Mouse (Mus musculus): ENCODE data around the gene Hmx1. TPM values are rescaled to one million over a fixed set of nuclear protein-coding genes. Genes with fewer than 3 reads are reported as not detected.

The Hmx1 gene
- polyA plus RNA-seq, 1 experiment = not detected

DNA sequence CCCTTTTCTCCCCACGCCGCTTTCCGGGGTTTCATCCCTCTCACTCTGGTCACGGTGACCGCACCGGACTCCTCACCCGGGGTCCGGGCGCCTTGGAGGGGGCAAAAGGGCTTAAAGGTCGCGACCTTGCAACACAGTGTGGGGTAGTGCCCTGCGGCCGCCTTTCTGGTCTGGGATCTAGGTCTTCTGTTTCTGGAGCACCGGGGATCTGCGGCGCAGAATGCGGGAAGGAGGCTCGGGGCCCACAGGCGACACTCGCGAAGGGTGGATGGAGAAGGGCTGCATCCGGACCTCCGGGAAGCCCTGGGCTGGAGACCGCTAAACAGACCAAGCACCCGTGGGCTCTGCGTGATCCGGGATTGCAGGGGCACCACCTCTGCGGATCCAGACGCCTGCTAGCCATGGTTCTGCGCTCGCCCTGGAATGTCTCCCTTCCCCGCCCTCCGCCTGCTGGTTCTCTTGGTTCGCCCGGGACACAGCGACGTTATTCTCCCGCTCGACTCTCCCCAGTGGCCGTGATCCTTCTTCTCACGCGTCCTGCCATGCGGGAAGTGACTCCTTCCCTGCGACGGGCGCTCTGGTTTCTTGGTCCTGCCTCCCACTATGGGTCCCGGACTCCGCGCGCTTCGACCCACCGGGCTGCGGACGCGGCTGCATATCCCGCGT lies 8.2 kb downstream of the Hmx1 start:
- WGBS = 2% methylated on average over 57 of the region's 57 CpGs

DNA sequence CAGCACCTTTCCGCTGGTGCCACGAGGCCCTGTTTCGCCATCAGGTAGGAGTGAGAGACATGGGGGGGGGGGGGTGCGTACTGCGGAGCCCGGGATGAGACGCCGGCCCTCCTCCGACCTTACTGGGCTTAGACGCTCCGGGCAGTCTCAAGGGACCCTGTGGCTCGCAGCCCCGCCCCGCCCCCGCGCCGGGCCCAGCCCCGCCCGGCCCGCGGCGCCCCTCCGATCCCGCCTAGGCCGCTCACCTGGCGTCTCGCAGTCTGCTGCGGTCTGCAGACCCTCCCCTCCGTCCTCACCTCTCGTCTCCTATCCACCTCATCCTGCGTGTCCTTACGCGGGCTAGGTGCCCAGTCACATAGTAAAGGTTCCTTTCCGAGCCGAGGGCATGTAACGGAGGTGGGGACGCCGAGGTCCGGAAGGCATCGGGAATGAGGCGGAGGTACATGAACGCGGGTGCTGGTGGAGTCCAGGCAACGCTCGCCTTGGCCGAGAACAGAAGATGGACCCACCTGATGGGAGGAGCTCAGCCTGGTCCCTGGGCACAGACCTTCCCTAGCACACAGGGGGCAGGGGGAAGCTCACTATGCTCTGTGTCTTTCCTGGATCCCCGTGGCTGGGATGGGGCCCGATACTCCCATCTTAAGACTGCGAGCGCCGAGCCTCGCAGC lies 8.9 kb downstream of the Hmx1 start:
- 1% methylated on average over 42 of the region's 52 CpGs for WGBS
- DNase-seq (ENCODE audit: low read depth, low spot score) = no peak

More for the DNA sequence above, 8.2 kb downstream of the Hmx1 start:
- no peak for DNase-seq (ENCODE audit: low read depth, low spot score)

DNA sequence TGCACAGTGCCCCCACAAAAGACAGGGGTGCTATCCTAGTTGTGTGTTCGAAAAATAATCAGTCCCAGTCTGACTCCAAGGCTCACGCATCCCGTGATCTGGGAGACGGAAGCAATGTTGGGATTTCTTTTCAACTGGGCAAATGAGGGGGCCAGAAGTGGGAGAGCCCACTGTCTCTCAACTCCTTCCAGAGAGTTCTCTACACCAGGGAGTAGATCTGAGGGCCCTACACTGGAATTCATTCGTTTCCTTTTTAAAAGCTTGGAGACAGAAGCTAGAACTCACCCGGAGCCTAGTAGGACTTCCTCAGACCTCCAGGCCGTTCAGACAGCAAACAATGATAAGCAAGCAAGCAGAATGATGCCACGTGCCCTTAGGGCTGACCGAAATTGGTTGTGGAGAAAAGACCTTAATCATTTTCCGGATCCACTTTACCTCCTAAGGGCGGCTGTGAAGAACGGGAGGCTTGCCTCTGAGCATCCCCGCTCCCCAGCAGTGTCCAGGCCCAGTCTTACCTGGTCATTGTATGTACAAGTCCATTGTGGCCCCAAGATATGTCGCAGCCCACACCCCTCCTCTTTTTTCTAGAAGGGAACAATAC lies 9.5 kb downstream of the Hmx1 start:
- 4% methylated on average over 14 of the region's 14 CpGs for WGBS
- DNase-seq (ENCODE audit: low read depth, low spot score) = no peak

DNA sequence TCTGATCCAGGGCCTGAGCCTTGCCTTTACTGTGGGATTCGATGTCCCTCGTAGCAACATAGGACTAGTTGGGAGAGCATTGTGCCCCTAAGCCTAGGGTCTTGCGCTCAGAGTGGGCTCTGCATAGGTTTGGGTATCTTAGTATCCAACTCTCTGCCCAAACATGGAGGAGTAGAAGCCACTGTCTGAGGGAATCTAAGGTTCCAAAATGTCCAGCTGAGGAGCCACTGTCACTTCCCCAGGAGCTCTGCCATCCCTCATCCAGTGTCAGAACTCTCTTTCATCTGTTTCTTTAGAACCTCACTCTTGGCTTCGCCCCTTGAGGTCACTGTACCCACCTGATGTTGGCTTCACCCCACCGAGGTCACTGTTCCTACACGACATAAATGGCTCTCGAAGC lies 10.2 kb downstream of the Hmx1 start:
- WGBS = 3% methylated on average over 7 of the region's 7 CpGs
- no peak for DNase-seq (ENCODE audit: low read depth, low spot score)

DNA sequence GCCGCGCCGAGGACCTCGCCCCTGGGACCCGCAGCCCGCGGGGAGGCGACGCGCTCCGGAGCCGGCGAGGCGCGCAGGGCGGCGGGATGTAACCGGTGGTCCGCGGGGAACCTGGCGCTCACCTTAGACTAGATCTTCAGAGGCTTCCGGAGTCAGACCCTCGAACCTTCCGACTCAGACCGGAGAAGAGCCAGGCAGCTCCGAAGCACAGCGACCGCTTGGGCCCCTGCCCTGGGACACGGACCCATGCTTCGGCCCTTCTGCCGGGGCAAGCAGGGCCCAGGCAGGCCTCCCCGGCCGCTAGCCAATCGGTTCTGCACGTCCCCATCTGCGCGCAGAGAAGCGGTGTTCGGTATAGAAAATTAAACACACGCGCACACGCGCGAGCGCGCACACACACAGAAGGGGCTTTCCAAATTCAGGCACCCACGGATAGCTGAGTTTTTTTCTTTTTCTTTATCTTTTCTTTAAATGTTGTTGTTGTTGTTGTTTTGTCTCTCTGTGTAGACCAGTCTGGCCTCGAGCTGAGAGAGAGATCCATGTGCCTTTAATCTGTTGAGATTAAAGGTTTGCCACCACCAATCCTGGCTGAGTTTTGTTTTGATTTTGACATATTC lies 10.9 kb downstream of the Hmx1 start:
- DNase-seq (ENCODE audit: low read depth, low spot score) = no peak
- 2% methylated on average over 48 of the region's 48 CpGs for WGBS

DNA sequence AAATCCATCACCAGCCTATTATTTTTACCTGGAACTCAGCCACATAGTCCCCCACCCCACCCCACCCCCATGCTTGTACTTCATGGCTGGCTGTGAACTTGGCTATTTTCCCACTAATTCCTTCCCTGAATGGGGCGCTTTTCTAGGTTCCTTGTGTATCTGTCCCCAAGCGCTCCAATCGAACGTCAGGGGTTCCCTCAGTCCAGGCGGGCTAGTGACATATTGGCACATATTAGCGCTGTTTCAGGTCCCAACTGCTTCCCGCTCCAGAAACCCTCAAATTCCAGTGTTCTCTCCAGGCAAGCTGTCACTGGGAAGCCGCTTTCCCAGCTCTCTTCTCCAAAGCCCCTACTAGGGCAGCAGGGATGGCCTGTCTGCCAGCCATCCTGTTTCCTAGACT lies 12.3 kb downstream of the Hmx1 start:
- WGBS = 4% methylated on average over 8 of the region's 8 CpGs

DNA sequence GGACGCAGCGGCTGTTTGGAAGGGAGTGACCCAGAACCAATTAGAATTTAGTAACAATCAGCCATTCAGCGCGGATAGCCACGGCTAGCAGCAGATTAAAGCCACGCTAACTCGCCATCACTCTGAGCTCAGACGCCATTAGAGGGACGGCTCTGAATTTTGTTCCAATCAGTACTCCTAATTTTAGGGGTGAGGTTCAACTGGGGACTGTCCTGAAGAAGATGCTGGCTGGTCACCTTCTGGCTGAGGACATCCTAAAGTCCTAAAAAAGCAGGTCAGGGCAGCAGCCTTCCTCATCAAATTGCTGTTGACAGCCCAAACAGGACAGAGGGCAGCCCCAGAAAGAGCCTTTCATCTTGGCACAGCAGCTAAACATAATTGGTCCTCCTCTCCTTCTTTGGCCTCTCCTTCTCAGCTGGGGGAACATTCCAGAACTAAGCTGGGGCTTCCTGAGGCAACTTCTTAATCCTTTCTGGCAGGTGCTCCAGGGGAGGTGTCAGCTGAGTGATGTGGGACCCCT lies 18.6 kb downstream of the Hmx1 start:
- DNase-seq (ENCODE audit: low read depth, low spot score) = no peak
- 63% methylated on average over 9 of the region's 9 CpGs for WGBS

More for the DNA sequence above, 12.3 kb downstream of the Hmx1 start:
- no peak for DNase-seq (ENCODE audit: low read depth, low spot score)

DNA sequence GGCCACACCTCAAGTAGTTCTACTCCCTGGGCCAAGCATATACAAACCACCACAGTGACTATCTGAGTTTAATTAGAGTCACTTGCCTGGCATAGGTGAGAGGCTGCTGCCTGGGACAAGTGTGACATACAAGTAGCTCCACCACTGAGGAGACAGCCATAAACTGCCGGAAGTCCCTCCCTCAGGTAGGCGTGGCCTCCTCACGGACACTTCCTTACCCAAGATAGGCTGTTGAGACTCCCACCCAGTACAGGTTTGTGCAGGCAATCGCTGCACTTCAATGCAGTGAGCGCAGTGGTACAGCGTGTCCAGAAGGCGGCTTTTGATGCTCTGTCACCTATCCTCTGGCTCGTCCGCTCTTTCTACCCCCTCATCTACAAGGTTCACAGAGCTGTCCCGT lies 22.1 kb downstream of the Hmx1 start:
- WGBS = 63% methylated on average over 10 of the region's 10 CpGs
- no peak for DNase-seq (ENCODE audit: low read depth, low spot score)

DNA sequence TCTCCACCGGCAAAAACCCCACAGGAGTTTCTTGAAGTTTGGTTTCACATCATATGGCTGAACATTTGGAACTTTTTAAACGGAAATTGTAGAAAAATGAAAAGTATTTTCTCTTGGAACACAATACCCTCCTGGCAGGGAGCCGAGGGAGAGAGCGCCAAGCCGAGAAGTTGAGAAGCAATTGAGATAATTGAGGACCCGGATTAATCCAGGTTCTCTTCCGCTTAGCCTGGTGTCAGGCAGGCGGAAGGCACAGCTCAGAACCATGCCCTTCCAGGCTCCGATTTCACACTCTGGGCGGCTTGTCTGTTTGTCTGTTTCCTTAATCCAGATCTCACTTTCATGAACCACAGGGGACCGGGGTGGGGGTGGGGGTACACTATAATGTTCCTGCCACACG lies 23.9 kb downstream of the Hmx1 start:
- no peak for DNase-seq (ENCODE audit: low read depth, low spot score)
- WGBS = 20% methylated on average over 12 of the region's 12 CpGs

DNA sequence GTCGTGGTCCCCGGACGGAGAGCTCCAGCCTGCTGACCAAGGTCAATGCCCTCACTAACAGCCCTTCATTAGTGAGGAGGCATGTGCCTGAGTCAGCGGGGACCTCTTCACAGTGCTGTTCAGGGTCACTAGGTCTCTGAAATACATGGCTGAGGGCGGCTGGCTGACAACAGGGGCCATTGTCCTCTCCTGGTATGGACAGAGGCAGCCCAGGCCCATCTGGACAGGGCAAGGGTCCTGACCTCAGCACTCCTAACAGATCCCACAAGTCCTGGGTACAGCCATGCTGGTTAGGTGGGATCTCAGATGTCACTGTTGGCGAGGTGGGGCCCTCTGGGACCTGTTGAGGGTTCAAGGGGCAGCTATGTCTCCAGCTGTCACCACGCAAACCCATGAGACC lies 28.8 kb downstream of the Hmx1 start:
- DNase-seq (ENCODE audit: low read depth, low spot score) = no peak
- 47% methylated on average over 7 of the region's 7 CpGs for WGBS

DNA sequence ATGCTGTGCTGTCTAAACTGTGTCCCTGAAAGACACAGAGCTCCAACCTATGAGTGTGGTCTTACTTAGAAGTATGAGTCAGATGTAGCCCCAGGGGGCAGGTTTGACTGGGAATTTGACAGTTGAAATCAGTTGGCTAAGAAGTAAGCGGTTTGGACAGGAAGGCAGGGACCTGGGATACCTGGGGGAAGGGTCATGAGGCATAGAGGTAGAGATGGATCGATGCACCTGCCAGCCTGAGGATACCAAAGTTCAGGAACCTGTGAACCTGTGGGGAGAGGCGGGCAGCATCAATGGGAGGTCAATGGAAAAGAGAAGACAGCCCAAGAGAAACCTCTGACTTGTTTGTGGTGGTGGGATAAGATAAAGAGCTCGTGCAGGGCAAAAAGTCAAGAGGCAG lies 32.7 kb downstream of the Hmx1 start:
- 62% methylated on average over 4 of the region's 4 CpGs for WGBS
- DNase-seq (ENCODE audit: low read depth, low spot score) = no peak

DNA sequence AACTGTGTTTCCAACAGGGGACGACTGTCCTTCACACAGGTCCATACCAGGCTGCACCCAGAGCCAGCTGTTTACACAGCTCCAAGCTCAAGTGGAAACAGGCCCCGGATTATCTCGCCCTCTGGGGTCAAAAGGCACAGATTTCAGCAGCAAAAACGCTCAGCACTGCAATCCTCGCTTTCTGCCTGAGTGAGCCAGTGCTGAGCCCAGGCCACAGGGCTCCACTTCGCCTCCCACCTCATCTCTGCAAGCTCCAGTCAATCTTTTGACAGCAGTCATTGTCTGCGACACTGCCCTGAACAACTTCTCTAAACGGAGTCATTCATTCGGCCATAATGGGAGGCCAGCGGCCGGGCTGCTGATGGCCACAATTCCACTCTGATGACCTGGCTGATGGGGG lies 36.3 kb downstream of the Hmx1 start:
- no peak for DNase-seq (ENCODE audit: low read depth, low spot score)
- whole genome bisulfite sequencing = 16% methylated on average over 11 of the region's 11 CpGs

DNA sequence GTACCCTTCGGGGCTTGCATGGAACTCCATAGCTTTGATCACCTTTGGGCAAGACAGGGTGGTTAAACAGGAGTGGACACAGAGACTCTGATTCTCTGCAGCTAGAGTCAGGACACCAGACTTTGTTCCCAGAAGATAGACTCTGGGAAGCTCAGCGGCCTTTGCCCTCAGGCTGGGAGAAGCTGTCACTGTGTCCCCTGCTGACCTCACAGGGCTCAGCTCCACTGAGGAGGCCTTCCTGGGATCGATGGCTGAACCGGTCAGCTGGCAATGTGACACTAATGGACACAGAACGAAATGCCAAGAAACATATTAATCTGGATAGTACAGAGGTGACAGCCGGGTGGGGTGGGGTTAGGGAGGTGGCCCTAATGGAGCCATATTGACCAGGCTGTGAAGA lies 39.0 kb downstream of the Hmx1 start:
- WGBS = 65% methylated on average over 6 of the region's 6 CpGs
- no peak for DNase-seq (ENCODE audit: low read depth, low spot score)

DNA sequence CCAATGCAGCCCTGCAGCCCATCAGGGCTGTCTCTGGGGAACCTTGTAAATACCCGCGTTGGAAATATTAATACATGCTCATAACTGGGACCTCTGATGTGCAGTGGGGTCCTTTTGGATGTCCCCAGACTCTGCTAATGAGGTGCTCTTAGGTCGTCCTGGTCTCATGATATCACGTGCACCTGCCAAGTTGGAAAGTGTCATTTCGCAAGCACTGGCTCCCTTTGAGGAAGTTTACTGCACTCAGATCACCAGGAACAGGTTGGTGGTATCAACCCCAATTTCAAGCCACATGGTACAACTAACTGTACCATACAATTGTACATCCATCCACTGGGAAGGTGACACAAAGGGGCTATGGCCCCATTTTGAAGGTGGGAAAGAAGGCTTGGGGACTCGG lies 39.5 kb downstream of the Hmx1 start:
- 82% methylated on average over 6 of the region's 6 CpGs for WGBS
- no peak for DNase-seq (ENCODE audit: low read depth, low spot score)

DNA sequence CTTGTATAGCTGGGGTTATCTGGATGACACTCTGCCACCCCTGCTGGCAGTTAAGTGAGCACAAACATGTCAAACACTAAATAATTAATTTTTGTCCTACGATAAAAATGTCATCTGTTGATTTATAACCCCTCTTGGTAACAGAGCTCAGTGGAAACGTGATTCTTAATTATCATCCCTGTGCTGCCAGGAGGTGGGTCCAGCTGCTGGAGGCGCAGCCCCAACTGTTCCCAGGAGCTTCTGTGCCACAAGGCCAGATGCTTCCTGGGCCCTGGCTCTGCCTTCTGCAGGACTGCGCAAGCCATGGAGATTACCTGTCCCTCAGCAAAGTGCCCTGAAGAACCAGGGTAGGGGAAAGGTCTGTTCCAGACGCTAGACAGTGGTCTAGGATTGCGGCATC lies 43.2 kb downstream of the Hmx1 start:
- 47% methylated on average over 6 of the region's 6 CpGs for WGBS
- DNase-seq (ENCODE audit: low read depth, low spot score) = no peak

DNA sequence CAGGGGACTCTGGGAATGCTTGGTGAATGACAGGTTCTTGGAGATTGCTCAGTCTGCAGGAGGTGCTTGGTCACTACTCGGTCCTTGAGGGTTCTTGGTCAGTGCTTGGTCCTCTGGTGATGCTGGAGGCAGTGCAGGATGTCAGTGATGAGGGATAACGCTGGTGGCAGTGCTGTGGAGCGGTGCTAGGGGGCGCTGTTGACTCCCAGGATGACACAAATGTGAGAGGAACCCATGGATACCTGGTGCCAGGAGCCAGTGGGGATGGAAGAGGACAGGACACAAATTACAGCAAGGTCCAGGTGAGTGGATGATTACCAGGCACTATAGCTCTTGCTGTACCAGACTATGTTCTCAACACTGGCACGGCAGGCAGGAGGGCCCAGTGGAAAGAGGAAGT lies 45.1 kb downstream of the Hmx1 start:
- no peak for DNase-seq (ENCODE audit: low read depth, low spot score)
- 41% methylated on average over 5 of the region's 5 CpGs for WGBS

DNA sequence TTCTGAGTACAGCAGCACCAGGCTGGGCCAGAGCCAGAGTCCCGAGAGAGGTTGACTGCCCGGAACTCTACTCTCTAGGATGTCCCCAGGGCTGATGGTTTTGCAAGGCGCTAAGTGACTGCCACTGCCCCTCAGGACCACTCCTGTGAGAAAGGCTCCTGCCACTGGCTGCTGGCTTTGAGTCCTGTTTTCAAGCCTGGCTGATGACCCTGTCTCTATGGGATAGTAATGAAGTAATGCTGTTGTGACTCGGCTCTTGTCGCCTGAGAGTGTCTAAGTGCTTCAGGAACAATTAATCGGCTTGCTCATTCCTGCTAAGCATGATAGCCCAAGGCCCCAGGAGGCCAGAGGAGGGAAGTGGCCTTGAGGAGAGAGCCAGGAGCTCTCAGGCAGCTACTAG lies 45.8 kb downstream of the Hmx1 start:
- DNase-seq (ENCODE audit: low read depth, low spot score) = no peak
- WGBS = 55% methylated on average over 6 of the region's 6 CpGs

DNA sequence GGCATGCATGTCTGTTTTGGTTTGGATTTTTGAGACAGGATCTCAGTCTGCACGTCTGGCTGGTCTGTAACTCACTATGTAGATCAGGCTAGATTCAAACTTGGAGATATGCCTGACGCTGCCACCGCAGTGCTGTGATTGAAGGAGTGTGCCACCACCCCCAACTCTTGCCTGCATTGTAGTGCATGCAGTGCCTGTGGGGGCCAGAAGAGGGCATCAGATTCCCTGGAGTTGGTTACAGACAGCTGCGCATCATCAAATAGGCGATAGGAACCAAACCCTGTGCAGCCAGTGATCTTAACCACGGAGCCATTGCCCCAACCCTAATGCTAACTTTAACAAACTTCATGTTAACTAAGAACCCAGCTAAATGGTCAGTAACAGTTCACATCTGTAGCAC lies 49.9 kb downstream of the Hmx1 start:
- 83% methylated on average over 6 of the region's 6 CpGs for WGBS
- no peak for DNase-seq (ENCODE audit: low read depth, low spot score)

DNA sequence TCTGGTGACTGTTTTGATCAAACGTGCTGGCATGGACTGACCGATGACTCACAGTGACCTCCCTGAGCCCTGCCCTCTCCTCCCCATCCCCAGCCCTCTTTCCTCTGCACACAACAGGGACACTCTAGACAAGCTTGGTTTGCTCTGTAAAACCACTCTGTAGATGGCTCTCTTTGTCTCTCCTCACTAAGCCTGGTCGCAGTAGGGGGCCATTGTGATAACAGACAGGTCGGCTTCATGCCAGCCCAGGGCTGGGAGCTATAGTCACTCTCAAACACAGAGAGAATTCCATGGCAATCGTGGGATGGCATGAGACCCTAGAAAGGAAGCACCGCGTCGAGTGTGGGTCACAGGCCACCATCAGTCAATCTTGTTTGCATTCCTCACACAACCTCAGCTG lies 51.6 kb downstream of the Hmx1 start:
- 63% methylated on average over 8 of the region's 8 CpGs for WGBS
- DNase-seq (ENCODE audit: low read depth, low spot score) = no peak

DNA sequence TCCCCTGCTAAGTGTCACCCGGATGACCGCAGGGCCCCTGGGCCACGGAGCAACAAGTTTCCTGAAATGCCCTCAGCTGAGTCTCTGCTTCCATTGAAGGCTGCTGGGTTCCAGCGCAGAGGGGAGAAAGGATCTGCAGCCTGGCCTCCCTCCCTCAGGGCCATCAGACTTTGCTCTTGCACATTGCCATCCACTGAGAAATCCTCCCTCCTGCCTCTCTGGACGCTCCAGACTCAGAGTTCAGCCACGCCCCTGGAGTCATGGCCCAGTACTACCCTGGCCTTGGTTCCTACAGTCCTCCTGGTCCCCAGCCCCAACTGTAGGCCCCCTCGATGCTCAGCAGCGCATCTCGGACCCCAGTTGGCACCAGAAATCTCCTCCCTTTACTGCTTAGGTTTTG lies 52.5 kb downstream of the Hmx1 start:
- WGBS = 55% methylated on average over 9 of the region's 9 CpGs
- no peak for DNase-seq (ENCODE audit: low read depth, low spot score)

DNA sequence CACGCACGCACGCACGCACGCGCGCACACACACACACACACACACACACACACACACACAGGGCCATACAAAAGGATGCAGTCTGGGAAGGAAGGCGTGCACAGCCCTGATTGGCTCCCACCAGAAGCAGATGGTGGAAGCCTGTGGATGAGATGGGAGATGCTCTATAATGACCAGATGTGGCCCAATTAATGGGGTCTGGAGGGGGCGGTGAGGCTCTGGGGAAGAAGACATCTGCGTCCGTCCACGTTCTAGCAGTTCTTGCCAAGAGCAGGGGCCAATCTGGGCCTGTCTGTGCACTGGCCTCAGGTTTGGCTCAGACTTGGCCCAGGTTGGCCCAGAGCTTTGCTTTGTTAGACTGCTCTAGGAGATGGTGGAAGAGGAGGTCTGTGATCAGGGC lies 55.8 kb downstream of the Hmx1 start:
- no peak for DNase-seq (ENCODE audit: low read depth, low spot score)
- 85% methylated on average over 12 of the region's 12 CpGs for WGBS

Data from large intestine, adult 2 months (tissue).